Mouse (Mus musculus) MEL (cell line): ENCODE data around the gene AB124611.

ENCODE experiments used
- BHLHE40 ChIP-seq: IDR thresholded peaks from 2 replicates; pipeline ENCODE4 v1.6.1; 2012; ENCODE audit warnings: low read depth, mild to moderate bottlenecking, inconsistent platforms, low read length, improper control_type of control experiment, borderline replicate concordance
- CTCF ChIP-seq, 3 experiments: IDR thresholded peaks in 2 of 3; conservative IDR thresholded peaks in 1 of 3; 2 replicates each; pipeline ENCODE4 v1.5.1; 2011 to 2012; ENCODE audit warnings: low read length in 3 of 3, low read depth in 2 of 3, mild to moderate bottlenecking in 2 of 3, improper control_type of control experiment in 1 of 3, inconsistent platforms in 1 of 3, mixed read lengths in 1 of 3, moderate library complexity in 1 of 3; ENCODE audit not compliant: control insufficient read depth in 1 of 3, insufficient read depth in 1 of 3, poor library complexity in 1 of 3, severe bottlenecking in 1 of 3
- ELF1 ChIP-seq: IDR thresholded peaks from 2 replicates; pipeline ENCODE4 v1.6.1; 2014; ENCODE audit warnings: low read depth, mild to moderate bottlenecking, inconsistent platforms, low read length, improper control_type of control experiment, moderate library complexity
- EP300 ChIP-seq, 2 experiments: IDR thresholded peaks; 2 replicates each; pipeline ENCODE4 v1.6.1; 2011; ENCODE audit warnings: improper control_type of control experiment in 2 of 2, low read length in 2 of 2, low read depth in 1 of 2, mild to moderate bottlenecking in 1 of 2
- GATA1 ChIP-seq: IDR thresholded peaks from 2 replicates; pipeline ENCODE4 v1.6.1; 2011; ENCODE audit warnings: low read depth, low read length, improper control_type of control experiment
- JUND ChIP-seq: IDR thresholded peaks from 2 replicates; pipeline ENCODE4 v1.6.1; 2011; ENCODE audit warnings: low read depth, mild to moderate bottlenecking, improper control_type of control experiment, low read length
- MEF2A ChIP-seq: IDR thresholded peaks from 2 replicates; pipeline ENCODE4 v1.6.1; 2014; ENCODE audit warnings: low read depth, mild to moderate bottlenecking, inconsistent platforms, low read length, improper control_type of control experiment; ENCODE audit not compliant: poor library complexity, insufficient replicate concordance, severe bottlenecking; ENCODE audit errors: extremely low read depth
- POLR2A ChIP-seq, 2 experiments: IDR thresholded peaks; 2 replicates each; pipeline ENCODE4 v1.6.1; 2011 to 2012; ENCODE audit warnings: low read length in 2 of 2, mild to moderate bottlenecking in 2 of 2, control low read depth in 1 of 2, improper control_type of control experiment in 1 of 2, low read depth in 1 of 2, moderate library complexity in 1 of 2; ENCODE audit not compliant: control insufficient read depth in 1 of 2, insufficient read depth in 1 of 2, poor library complexity in 1 of 2
- RAD21 ChIP-seq: IDR thresholded peaks from 2 replicates; pipeline ENCODE4 v1.6.1; 2011; ENCODE audit warnings: mild to moderate bottlenecking, low read depth, low read length, improper control_type of control experiment
- SIN3A ChIP-seq: IDR thresholded peaks from 2 replicates; pipeline ENCODE4 v1.6.1; 2012; ENCODE audit warnings: low read length, improper control_type of control experiment, inconsistent platforms
- TBP ChIP-seq: IDR thresholded peaks from 2 replicates; pipeline ENCODE4 v1.8.0; 2011; ENCODE audit warnings: low read depth, low read length, improper control_type of control experiment
- UBTF ChIP-seq: IDR thresholded peaks from 2 replicates; pipeline ENCODE4 v1.6.1; 2012; ENCODE audit warnings: low read depth, mild to moderate bottlenecking, inconsistent platforms, low read length, improper control_type of control experiment, moderate library complexity, borderline replicate concordance; ENCODE audit not compliant: insufficient read depth
- USF2 ChIP-seq, 2 experiments: IDR thresholded peaks; 2 replicates each; pipeline ENCODE4 v1.6.1; 2011 to 2012; ENCODE audit warnings: improper control_type of control experiment in 2 of 2, low read length in 2 of 2, borderline replicate concordance in 1 of 2, inconsistent platforms in 1 of 2, low read depth in 1 of 2, mild to moderate bottlenecking in 1 of 2; ENCODE audit not compliant: insufficient read depth in 1 of 2
- ZC3H11A ChIP-seq: IDR thresholded peaks from 2 replicates; pipeline ENCODE4 v1.6.1; 2012; ENCODE audit warnings: low read depth, mild to moderate bottlenecking, inconsistent platforms, low read length, improper control_type of control experiment

DNA sequence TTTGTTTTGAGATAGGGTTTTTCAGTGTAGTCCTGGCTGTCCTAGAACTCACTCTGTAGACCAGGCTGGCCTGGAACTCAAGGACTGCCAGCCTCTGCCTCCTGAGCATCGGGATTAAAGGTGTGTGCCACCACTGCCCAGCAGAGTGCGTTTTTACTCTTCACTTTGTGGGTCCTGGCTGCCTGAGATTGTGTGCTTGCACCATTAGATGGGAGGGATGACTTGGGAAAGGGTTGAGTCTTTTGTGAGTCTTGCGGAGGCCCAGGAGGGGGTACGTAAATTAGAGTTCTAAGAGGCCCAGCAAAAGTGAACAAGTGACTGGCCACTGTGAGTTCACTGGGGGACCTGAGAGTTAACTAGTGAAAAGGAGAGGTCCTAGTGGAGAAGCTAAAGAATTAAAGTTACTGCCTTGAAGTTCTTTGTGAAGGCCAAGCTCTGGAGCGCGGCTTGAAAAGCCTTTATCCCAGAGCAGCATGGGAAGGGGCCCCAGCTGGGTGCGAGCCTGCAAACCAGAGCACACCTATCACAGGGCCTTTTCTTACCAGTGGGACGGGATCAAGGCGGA, 19.5 kb downstream of the AB124611 start:
- peak; percentile 33; the same call in 1 of the 2 replicates for TF ChIP-seq ELF1
- no peak; a peak in 1 of 6 replicates for TF ChIP-seq CTCF (IDR thresholded peaks at IDR 0.05 in 2 of 3, conservative IDR thresholded peaks at IDR 0.05 in 1 of 3; ENCODE audit: control insufficient read depth in 1 of 3, insufficient read depth in 1 of 3, low read depth in 2 of 3, low read length in 3 of 3, poor library complexity in 1 of 3, severe bottlenecking in 1 of 3)
- peak; percentile 68; the same call in 1 of the 2 replicates for TF ChIP-seq MEF2A
- no peak for TF ChIP-seq GATA1
- no peak for TF ChIP-seq JUND
- TF ChIP-seq BHLHE40: no peak; the same call in 1 of the 2 replicates
- no peak for TF ChIP-seq USF2 (IDR thresholded peaks at IDR 0.05; ENCODE audit: borderline replicate concordance in 1 of 2, insufficient read depth in 1 of 2, low read depth in 1 of 2, low read length in 2 of 2)
- TF ChIP-seq POLR2A (IDR thresholded peaks at IDR 0.05; ENCODE audit: control insufficient read depth in 1 of 2, insufficient read depth in 1 of 2, low read depth in 1 of 2, low read length in 2 of 2, poor library complexity in 1 of 2): peak; percentile 26 to 61; a peak in 2 of 4 replicates
- TF ChIP-seq TBP: no peak
- TF ChIP-seq RAD21: no peak
- TF ChIP-seq ZC3H11A: 0 out of 2 replicates have a peak, but pooled peaks have one; percentile 11
- TF ChIP-seq SIN3A: no peak; the same call in 1 of the 2 replicates
- peak in 1 of 2 experiments; percentile 60; a peak in 3 of 4 replicates for TF ChIP-seq EP300 (IDR thresholded peaks at IDR 0.05; ENCODE audit: low read depth in 1 of 2, low read length in 2 of 2)
- TF ChIP-seq UBTF: no peak
